Mouse (Mus musculus) stomach, postnatal 0 days (tissue): ENCODE measurements around the gene Nub1.

Experiments used
- CTCF ChIP-seq: IDR thresholded peaks from 2 replicates; pipeline ENCODE4 v1.5.1; 2016; ENCODE audit warnings: antibody characterized with exemption, low read depth, mild to moderate bottlenecking, moderate library complexity
- EP300 ChIP-seq: optimal IDR thresholded peaks from 2 replicates; pipeline ENCODE3; 2016; ENCODE audit warnings: antibody characterized with exemption

- no peak for TF ChIP-seq EP300
- TF ChIP-seq CTCF, result no peak
Measured at GRCm38 (mm10) chr5:24701271-24701670, 15.9 kb downstream of the Nub1 start.
